Mouse (Mus musculus) right cerebral cortex, postnatal 4 days (tissue): ENCODE results near the gene Wwox.

ENCODE experiments used
- DNase-seq: peaks from one replicate; pipeline ENCODE4 v3.0.0-alpha.2; 2022

Gene Wwox

GRCm38 (mm10) chr8:115136888-115137287 lies 697.4 kb downstream of the Wwox start:
- no peak for DNase-seq

- DNase-seq = no peak
Measured at GRCm38 (mm10) chr8:115141614-115142013, 702.2 kb downstream of the Wwox start.

GRCm38 (mm10) chr8:115143530-115144320 lies 704.3 kb downstream of the Wwox start:
- no peak for DNase-seq

- no peak for DNase-seq
Measured at GRCm38 (mm10) chr8:115147006-115147405, 707.6 kb downstream of the Wwox start.

GRCm38 (mm10) chr8:115150446-115151109 lies 711.1 kb downstream of the Wwox start:
- no peak for DNase-seq

- DNase-seq = no peak
Measured at GRCm38 (mm10) chr8:115151416-115151815, 712.0 kb downstream of the Wwox start.

GRCm38 (mm10) chr8:115154096-115154495 lies 714.6 kb downstream of the Wwox start:
- peak; percentile 56 for DNase-seq

GRCm38 (mm10) chr8:115156142-115156541 lies 716.7 kb downstream of the Wwox start:
- no peak for DNase-seq

GRCm38 (mm10) chr8:115157977-115158720 lies 718.7 kb downstream of the Wwox start:
- DNase-seq = no peak

- no peak for DNase-seq
Measured at GRCm38 (mm10) chr8:115158721-115159111, 719.3 kb downstream of the Wwox start.

- no peak for DNase-seq
Measured at GRCm38 (mm10) chr8:115159208-115159607, 719.8 kb downstream of the Wwox start.

- no peak for DNase-seq
Measured at GRCm38 (mm10) chr8:115159711-115160374, 720.4 kb downstream of the Wwox start.

GRCm38 (mm10) chr8:115160407-115160806 lies 721.0 kb downstream of the Wwox start:
- no peak for DNase-seq

GRCm38 (mm10) chr8:115161520-115161919 lies 722.1 kb downstream of the Wwox start:
- no peak for DNase-seq

GRCm38 (mm10) chr8:115164872-115165271 lies 725.4 kb downstream of the Wwox start:
- DNase-seq = no peak

- no peak for DNase-seq
Measured at GRCm38 (mm10) chr8:115173634-115174081, 734.2 kb downstream of the Wwox start.

- DNase-seq = no peak
Measured at GRCm38 (mm10) chr8:115185431-115185964, 746.0 kb downstream of the Wwox start.

GRCm38 (mm10) chr8:115186121-115186811 lies 746.8 kb downstream of the Wwox start:
- no peak for DNase-seq

GRCm38 (mm10) chr8:115186882-115187281 lies 747.4 kb downstream of the Wwox start:
- DNase-seq = no peak

GRCm38 (mm10) chr8:115188446-115188845 lies 749.0 kb downstream of the Wwox start:
- no peak for DNase-seq

- no peak for DNase-seq
Measured at GRCm38 (mm10) chr8:115189836-115190235, 750.4 kb downstream of the Wwox start.

- DNase-seq = no peak
Measured at GRCm38 (mm10) chr8:115193767-115194166, 754.3 kb downstream of the Wwox start.
